Mouse (Mus musculus): ENCODE measurements around the gene Fosl1.
"Not testable (repeated sequence)": the region's sequence is repeated elsewhere in the genome, so short reads cannot be mapped to it uniquely, and the experiment has no call there.

The Fosl1 gene

DNA sequence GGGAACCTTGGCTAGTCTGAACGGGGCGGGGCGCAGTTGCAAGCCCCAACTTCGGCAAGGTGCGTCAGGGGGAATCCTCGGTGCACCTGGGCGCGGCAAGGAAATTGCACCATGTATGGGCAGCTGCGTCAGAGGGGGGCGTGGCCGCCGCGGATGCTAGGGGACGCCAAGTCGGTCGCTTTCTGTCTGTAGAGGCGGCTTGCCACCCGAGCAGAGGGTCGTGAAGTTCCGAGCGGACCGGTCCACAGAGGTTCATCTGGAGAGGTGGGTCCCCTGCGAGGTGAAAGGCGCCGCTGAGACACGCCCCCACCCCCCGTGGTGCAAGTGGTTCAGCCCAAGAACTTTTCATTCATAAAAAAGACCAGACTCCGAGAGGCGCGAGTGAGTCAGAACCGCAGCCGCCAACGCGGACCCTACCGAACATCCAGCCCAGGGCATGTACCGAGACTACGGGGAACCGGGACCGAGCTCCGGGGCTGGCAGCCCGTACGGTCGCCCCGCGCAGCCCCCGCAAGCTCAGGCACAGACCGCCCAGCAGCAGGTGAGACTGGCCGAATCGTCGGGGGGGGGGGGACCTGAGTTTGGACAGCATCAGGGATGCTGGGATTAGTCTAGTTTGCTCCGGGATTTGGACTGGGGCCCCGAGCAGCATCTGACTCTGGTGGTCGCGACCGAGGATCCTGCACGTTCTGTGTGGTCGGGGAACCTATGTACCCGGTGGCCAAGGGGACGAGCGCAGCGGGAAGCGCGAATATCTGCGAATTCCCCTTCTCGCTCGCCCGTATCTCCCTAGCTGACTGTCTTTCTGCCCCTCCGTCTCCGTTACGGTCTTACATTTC lies at the start of gene Fosl1:
Gene Fosl1, plus strand, starts transcription at position 33 of the 839 bp plus-strand sequence.
- DNase-seq, result peak; percentile 72

- not testable (repeated sequence) for DNase-seq
Measured at GRCm38 (mm10) chr19:5401073-5401472, 46.3 kb upstream of the Fosl1 start.

- no peak for DNase-seq
Measured at GRCm38 (mm10) chr19:5402293-5402692, 45.1 kb upstream of the Fosl1 start, which contains the start of gene Tsga10ip. Gene Tsga10ip (minus strand): TSS chr19:5402526.

DNA sequence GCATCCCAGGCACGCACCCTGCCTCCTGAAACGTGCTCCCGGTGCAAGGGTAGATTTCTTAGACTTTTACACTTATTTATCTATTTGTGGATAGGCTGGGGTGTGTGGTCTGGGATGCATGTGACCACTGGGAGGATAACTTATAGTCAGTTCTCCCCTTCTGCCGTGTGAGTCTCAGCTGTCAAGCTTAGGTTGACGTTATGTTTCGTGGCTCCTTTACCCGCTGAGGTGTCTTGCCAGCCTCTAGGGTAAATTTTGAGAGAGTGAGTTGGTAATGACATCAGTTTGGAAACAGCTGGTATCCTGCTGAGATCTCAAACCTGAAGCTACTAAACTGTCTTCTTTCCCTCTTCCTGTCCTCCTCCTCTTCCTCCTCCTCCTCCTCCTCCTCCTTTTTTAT lies 41.4 kb upstream of the Fosl1 start:
- no peak for DNase-seq

- peak; percentile 76 for DNase-seq
Measured at GRCm38 (mm10) chr19:5406531-5407126, 40.7 kb upstream of the Fosl1 start.

GRCm38 (mm10) chr19:5407133-5407532 lies 40.2 kb upstream of the Fosl1 start:
- DNase-seq, result peak; percentile 75

DNA sequence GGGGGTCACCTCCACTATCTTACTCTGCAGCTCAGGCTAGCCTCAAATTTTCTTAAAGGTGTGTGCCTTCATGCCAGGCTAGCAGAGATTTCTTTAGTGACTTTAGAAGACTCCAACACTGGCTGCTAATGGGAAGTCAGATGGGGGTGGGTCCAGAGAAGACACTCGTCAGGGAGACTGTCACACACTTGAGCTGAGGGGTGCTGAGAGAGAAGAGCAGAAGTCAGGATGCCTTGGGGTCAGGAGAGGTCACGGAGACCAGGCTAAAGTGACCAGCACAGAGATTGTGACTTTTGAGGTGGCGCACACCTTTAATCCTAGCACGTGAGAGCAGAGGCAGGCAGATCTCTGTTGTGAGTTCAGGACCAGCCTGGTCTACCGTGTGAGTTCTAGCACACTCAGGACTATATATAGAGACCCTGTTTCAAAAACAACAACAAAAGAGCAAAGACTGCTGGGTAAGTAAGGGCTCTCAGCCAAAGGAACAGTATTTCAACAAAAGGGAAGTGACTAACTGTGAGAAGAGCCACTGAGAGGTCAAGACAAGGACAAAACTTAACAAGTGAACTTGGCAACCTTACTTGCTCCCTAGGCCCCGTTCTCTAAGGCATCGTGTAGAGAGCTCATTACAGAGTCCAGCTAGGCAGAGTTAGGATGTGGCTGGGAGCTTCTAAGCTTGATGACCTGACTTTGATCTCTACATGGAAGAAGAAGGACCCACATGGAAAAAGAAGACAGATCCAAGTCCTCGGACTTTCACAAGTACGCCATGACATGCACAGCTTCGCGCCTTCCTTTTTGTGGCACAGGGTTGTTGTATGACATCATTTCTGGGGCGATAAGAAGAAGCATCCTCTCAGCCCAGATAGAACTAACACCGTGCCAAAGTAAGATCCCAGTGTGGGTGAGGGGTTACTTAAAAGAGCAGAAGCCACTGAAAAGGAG lies 39.0 kb upstream of the Fosl1 start:
- no peak for DNase-seq

DNA sequence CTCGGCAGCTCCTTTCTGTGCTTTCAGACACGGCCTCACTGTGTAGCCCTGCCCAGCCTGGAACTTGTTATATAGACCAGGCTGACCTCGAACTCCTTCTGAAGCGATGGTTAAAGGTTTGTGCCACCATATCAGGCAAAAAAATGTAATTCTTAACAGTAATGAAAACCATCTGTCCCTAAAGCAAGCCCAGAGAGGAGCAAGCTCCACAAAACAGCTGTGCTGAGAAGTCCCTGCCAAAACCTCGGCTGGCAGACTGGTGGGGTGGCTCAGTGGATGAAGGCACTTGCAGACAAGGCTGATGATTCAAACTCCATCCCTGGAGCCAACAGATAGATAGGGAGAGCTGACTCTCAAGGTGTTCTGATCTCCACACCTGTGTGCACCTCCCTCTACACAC lies 38.3 kb upstream of the Fosl1 start:
- no peak for DNase-seq

DNA sequence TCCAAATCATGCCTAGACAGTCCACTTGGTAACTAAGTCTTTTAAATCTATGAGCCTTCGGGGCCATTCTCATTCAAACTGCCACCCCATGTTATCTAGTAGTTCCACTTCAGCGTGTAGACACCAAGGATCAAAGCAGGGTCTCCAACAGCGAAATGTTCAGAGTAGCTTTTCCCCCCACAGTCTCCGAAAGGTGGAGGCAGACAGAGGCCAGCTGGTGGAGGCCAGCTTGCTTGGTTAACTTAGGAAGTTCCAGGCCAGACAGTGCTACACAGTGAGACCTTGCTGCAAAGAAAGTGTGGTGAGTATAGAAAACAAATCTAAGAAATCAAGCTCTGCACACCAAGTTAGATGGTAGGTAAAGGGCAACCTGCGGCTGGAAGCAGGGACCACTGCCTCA lies 36.7 kb upstream of the Fosl1 start:
- no peak for DNase-seq

DNA sequence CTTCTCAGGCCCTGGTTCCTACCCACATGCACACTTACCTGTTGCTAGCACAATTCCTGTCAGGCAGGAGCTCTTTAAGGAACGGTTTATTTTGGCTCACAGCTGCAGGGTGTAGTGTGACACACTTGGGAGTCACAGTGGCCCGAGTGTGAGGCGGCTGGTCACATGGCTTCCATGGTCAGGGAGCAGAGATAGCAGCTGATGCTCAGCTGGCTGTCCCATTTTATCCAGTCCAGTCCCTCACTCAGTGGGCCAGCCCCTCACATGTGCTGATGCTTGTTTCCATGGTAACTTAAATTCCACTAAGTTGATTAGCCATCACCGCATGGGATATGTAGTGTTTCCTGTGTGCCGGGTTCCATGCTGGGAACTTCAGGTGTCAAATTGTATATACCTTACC lies 35.4 kb upstream of the Fosl1 start:
- no peak for DNase-seq

- DNase-seq, result no peak
Measured at GRCm38 (mm10) chr19:5413840-5414239, 33.5 kb upstream of the Fosl1 start.

DNA sequence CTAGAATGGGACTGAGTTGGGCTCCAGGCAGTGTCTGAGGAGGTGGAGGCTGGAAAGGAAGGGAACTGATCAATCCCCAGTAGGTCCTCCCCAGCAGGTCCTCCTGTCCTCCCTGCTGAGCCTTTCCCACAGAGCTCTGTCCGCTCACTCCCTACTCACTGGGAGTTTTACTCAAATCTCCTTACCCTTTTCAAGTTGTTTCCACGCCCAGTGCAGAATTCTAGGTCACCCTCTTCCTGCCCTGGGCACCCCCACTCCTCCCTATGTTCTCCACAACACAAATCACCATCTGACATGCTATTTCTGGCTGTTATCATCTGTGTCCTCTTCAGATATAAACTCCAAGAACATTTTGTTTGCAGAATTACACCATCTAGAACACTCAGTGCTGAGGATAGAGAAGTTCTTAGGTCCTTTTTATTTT lies 32.8 kb upstream of the Fosl1 start:
- no peak for DNase-seq

- no peak for DNase-seq
Measured at GRCm38 (mm10) chr19:5418750-5419466, 28.4 kb upstream of the Fosl1 start.

- no peak for DNase-seq
Measured at GRCm38 (mm10) chr19:5419630-5420029, 27.7 kb upstream of the Fosl1 start.

DNA sequence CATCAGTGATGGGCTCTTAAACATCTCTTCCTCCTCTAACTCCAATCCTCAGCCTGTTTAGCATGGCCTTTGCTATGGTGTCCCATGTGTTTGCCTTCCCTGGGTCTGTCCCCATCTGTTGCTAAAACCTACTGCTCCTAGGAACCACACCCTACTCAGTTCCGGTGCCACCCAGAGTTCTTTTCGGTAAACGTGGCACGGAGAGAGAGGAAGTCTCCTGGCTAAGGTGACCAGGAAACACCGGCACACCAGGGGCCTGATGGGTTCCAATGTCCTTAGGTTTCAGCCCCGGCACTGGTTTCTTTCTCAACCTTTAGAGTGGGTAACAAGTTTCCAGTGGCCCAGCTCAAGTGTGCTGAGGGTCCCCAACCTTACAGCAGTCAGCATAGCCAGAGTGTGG lies 26.8 kb upstream of the Fosl1 start:
- no peak for DNase-seq

DNA sequence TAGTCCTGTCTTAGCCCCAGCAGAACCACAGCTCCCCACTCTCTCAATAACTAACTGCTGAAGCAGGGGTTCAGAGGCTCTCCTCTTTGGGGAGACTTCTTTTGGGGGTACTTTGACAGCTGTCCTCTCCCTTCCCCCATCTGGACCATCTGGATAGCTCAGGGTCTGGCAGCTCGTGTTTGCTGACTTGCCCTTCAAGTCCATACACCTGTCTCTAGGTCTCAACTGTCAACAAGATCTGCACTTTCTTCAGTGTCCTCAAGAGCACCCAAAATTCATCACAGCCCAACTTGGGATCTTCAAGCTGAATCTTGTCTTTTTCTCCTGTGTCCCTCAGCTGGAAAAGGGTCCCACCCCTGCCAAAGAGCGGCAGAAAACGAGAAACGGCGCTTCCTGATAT lies 25.6 kb upstream of the Fosl1 start:
- DNase-seq, result no peak

DNA sequence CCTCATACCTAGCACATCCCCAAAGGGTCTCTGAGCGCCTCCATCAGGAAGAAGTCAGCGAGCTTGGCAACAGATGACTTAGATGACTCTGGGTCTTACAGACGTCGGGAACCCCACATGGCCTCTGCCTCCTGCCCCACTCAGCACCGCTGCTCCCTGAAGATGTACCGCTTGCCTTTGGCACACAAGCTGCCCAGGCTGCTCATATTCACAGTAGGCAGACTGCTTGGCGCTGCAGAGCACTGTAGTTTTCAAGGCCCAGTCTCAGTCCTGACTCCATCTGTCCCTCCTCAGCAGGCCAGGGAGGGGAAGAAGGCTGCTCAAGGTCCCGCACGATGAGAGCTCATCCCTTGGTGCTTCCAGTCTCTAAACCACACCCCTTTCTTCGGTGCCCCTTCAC lies 25.1 kb upstream of the Fosl1 start:
- peak; percentile 71 for DNase-seq

DNA sequence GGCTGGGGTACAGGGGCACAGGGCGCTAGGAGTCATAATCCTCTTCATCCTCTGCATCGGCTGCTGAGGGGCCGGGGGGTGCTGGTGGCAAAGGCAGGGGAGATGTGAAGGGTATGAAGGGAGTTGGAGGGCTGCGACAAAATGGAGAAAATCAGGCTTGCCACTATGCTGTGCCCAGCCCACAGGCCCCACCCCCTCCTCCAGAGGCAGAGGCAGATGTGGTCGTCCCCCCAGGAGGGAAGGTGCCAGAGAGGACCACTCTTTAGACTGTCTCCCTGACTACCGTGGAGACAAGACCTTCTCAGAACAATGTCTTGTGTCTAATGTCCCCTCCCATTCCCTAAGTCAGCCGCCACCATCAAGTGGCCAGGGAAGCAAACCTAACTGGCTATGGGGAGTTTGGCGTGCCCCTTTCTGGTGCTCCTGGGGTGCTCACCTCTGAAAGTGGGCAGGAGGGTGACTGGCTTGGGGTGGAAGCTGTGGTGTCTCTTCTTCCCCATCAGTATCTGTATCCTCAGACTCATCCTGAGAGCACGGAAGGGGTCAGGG lies 24.4 kb upstream of the Fosl1 start:
- DNase-seq, result peak; percentile 61

- peak; percentile 57 for DNase-seq
Measured at GRCm38 (mm10) chr19:5423561-5423960, 23.8 kb upstream of the Fosl1 start.

GRCm38 (mm10) chr19:5424092-5424781 lies 23.1 kb upstream of the Fosl1 start:
- peak; percentile 86 for DNase-seq
